21 mouse cellular contexts compared by ENCODE assay signal in genomic region chr1:85580148-85580534, GRCm38 (mm10). TPM values are rescaled to one million over a fixed set of nuclear protein-coding genes. Genes with fewer than 3 reads are reported as not detected.
A peak's percentile ranks its signal among the peaks of the same experiment; 100 is the strongest.
DNase-seq lines count a peak whose midpoint lies in the region; ATAC-seq and TF ChIP-seq lines count a peak whose summit lies in the region.
"Not testable (repeated sequence)": the region's sequence is repeated elsewhere in the genome, so short reads cannot be mapped to it uniquely, and the experiment has no call there.
"Had no signal": no experiment of that assay in that cellular context is flagged by ENCODE, and none has a peak within 500 bp of the region (broad histone marks: within the 10 kb centered on the region; RNA-seq: fewer than 3 reads in every experiment).

No protein-coding gene starts in this region.

- ATAC-seq in embryonic facial prominence, embryonic 12.5 days (ENCODE audit: insufficient number of reproducible peaks, insufficient read depth, low FRiP score, low TSS enrichment): 0 out of 2 replicates have a peak, but pooled peaks have one; percentile 15
- peak; percentile 26; the same call in 1 of the 2 replicates for ATAC-seq in forebrain, embryonic 14.5 days
- ATAC-seq in hematopoietic stem cell, adult 5-6 weeks (replicated peaks in 1 of 2; ENCODE audit: insufficient read depth in 1 of 2, low FRiP score in 2 of 2, low TSS enrichment in 1 of 2, low read depth in 1 of 2, poor library complexity in 2 of 2, severe bottlenecking in 2 of 2): peak; percentile 22 to 32; a peak in 2 of 4 replicates
- peak; percentile 62 for ATAC-seq in hindbrain, postnatal 0 days
- ATAC-seq in liver, embryonic 13.5 days (ENCODE audit: low read depth): peak; percentile 39; the same call in 1 of the 2 replicates
- ATAC-seq in midbrain, embryonic 13.5 days: peak; percentile 66
- peak; percentile 36; the same call in 1 of the 2 replicates for ATAC-seq in neutrophil, adult 5-6 weeks (ENCODE audit: extremely low read depth, insufficient number of reproducible peaks, low FRiP score, poor library complexity, severe bottlenecking)

- not testable (repeated sequence) for H3K9me3 ChIP-seq in embryonic facial prominence, embryonic 12.5 days; forebrain, embryonic 14.5 days (replicated peaks; ENCODE audit: control insufficient read depth, low read length); hindbrain, postnatal 0 days (ENCODE audit: low read length); liver, embryonic 13.5 days (replicated peaks); midbrain, embryonic 13.5 days

- not testable (repeated sequence) for H3K27me3 ChIP-seq in embryonic facial prominence, embryonic 12.5 days; forebrain, embryonic 14.5 days (replicated peaks; ENCODE audit: control insufficient read depth, insufficient read depth, low read length); hindbrain, postnatal 0 days (ENCODE audit: insufficient read depth, low read length); liver, embryonic 13.5 days; midbrain, embryonic 13.5 days

- H3K36me3 ChIP-seq in embryonic facial prominence, embryonic 12.5 days; forebrain, embryonic 14.5 days (ENCODE audit: control insufficient read depth, insufficient read depth, low read length); hindbrain, postnatal 0 days (ENCODE audit: insufficient read depth, low read length); liver, embryonic 13.5 days; midbrain, embryonic 13.5 days: not testable (repeated sequence)

- not testable (repeated sequence) for H3K4me3 ChIP-seq in embryonic facial prominence, embryonic 12.5 days; forebrain, embryonic 14.5 days (ENCODE audit: low read depth, low read length); hindbrain, postnatal 0 days (ENCODE audit: low read length); liver, embryonic 13.5 days (replicated peaks); midbrain, embryonic 13.5 days (replicated peaks)

- H3K27ac ChIP-seq in embryonic facial prominence, embryonic 12.5 days; forebrain, embryonic 14.5 days (ENCODE audit: low read depth, low read length); hindbrain, postnatal 0 days; liver, embryonic 13.5 days; midbrain, embryonic 13.5 days: not testable (repeated sequence)

- H3K4me1 ChIP-seq in embryonic facial prominence, embryonic 12.5 days; forebrain, embryonic 14.5 days (ENCODE audit: control insufficient read depth, insufficient read depth, low read length); hindbrain, postnatal 0 days (ENCODE audit: insufficient read depth, low read length); liver, embryonic 13.5 days (replicated peaks); midbrain, embryonic 13.5 days (replicated peaks): not testable (repeated sequence)

- 73% methylated on average over 3 of the region's 4 CpGs for WGBS in embryonic facial prominence, embryonic 12.5 days
- 84% methylated on average over 2 of the region's 4 CpGs for WGBS in forebrain, embryonic 14.5 days
- WGBS in hindbrain, postnatal 0 days: 79% methylated on average over 2 of the region's 4 CpGs
- 33% methylated on average over 3 of the region's 4 CpGs for WGBS in liver, embryonic 13.5 days (ENCODE audit: insufficient replicate concordance)
- WGBS in midbrain, embryonic 13.5 days: 70% methylated on average over 3 of the region's 4 CpGs

- not testable (repeated sequence) for H3K9ac ChIP-seq in embryonic facial prominence, embryonic 12.5 days; forebrain, embryonic 14.5 days (ENCODE audit: low read length); hindbrain, postnatal 0 days (replicated peaks; ENCODE audit: low read length); liver, embryonic 13.5 days; midbrain, embryonic 13.5 days (replicated peaks)

- H3K4me2 ChIP-seq in embryonic facial prominence, embryonic 12.5 days (replicated peaks); forebrain, embryonic 14.5 days (ENCODE audit: low read length); hindbrain, postnatal 0 days (ENCODE audit: low read depth, low read length); liver, embryonic 13.5 days; midbrain, embryonic 13.5 days (replicated peaks): not testable (repeated sequence)

- DNase-seq in forebrain, embryonic 14.5 days (ENCODE audit: low spot score); hindbrain, postnatal 0 days (ENCODE audit: low spot score); liver, embryonic 13.5 days: not testable (repeated sequence)

- TF ChIP-seq CTCF in hindbrain, postnatal 0 days (IDR thresholded peaks at IDR 0.05; ENCODE audit: low read depth): not testable (repeated sequence)

RNA-seq across cellular contexts. Expression of gene G530012D18Rik, which starts 4.7 kb away (rescaled TPM):
- not detected in 2 replicates for polyA plus RNA-seq in embryonic facial prominence, embryonic 12.5 days (2016; fragmentation: Nextera tagmentation; extraction: Ambion mirVana)
- not detected in 2 replicates for polyA plus RNA-seq in forebrain, embryonic 14.5 days (2014; fragmentation: Nextera tagmentation; extraction: Ambion mirVana)
- total RNA-seq in hematopoietic stem cell, adult 5-6 weeks (2017): 1.9 TPM in 1 of 2 replicates, not detected in the other
- not detected in 2 replicates for total RNA-seq in hindbrain, postnatal 0 days (2014; rRNA removed)
- not detected in 2 replicates for polyA plus RNA-seq in hindbrain, postnatal 0 days (2015; fragmentation: Nextera tagmentation; extraction: Ambion mirVana)
- polyA plus RNA-seq in liver, embryonic 13.5 days (2015; fragmentation: Nextera tagmentation; extraction: Ambion mirVana): not detected in 2 replicates
- polyA plus RNA-seq in midbrain, embryonic 13.5 days (2015; fragmentation: Nextera tagmentation; extraction: Ambion mirVana): not detected in 2 replicates
- total RNA-seq in neutrophil, adult 5-6 weeks (2017): 1.9 TPM in 1 of 2 replicates, not detected in the other
- total RNA-seq: adrenal gland, adult 2 months; gastrocnemius, postnatal 14 days; heart, adult 2 months; layer of hippocampus, adult 18-20 months; layer of hippocampus, postnatal 25 days; left cerebral cortex, postnatal 10 days had no signal
- polyA plus RNA-seq: adrenal gland, adult 2 months; C2C12; embryonic facial prominence, embryonic 10.5 days; forebrain, embryonic 10.5 days; heart, adult 2 months; heart, postnatal 0 days; limb, embryonic 13.5 days; liver, postnatal 0 days; stomach, embryonic 15.5 days; thymus, postnatal 0 days had no signal

RNA-seq across cellular contexts. Expression of gene Sp110, which starts 18.5 kb away (rescaled TPM):
- polyA plus RNA-seq in embryonic facial prominence, embryonic 12.5 days (2016; fragmentation: Nextera tagmentation; extraction: Ambion mirVana): 0.85 and 1.2 TPM in 2 replicates
- polyA plus RNA-seq in forebrain, embryonic 14.5 days (2014; fragmentation: Nextera tagmentation; extraction: Ambion mirVana): 0.25 and 0.44 TPM in 2 replicates
- 128 and 134 TPM in 2 replicates for total RNA-seq in hematopoietic stem cell, adult 5-6 weeks (2017)
- 0.36 and 0.68 TPM in 2 replicates for total RNA-seq in hindbrain, postnatal 0 days (2014; rRNA removed)
- polyA plus RNA-seq in hindbrain, postnatal 0 days (2015; fragmentation: Nextera tagmentation; extraction: Ambion mirVana): 1.0 and 1.1 TPM in 2 replicates
- polyA plus RNA-seq in liver, embryonic 13.5 days (2015; fragmentation: Nextera tagmentation; extraction: Ambion mirVana): 5.1 and 5.7 TPM in 2 replicates
- 0.38 and 0.68 TPM in 2 replicates for polyA plus RNA-seq in midbrain, embryonic 13.5 days (2015; fragmentation: Nextera tagmentation; extraction: Ambion mirVana)
- 199 and 206 TPM in 2 replicates for total RNA-seq in neutrophil, adult 5-6 weeks (2017)
- polyA plus RNA-seq: C2C12 had no signal

RNA-seq across cellular contexts. Expression of gene Sp140, which starts 20.0 kb away (rescaled TPM):
- polyA plus RNA-seq in embryonic facial prominence, embryonic 12.5 days (2016; fragmentation: Nextera tagmentation; extraction: Ambion mirVana): 1.1 and 1.2 TPM in 2 replicates
- 0.52 and 0.59 TPM in 2 replicates for polyA plus RNA-seq in forebrain, embryonic 14.5 days (2014; fragmentation: Nextera tagmentation; extraction: Ambion mirVana)
- 89.8 and 117 TPM in 2 replicates for total RNA-seq in hematopoietic stem cell, adult 5-6 weeks (2017)
- 4.6 TPM in 1 of 2 replicates, not detected in the other for total RNA-seq in hindbrain, postnatal 0 days (2014; rRNA removed)
- 0.74 and 0.91 TPM in 2 replicates for polyA plus RNA-seq in hindbrain, postnatal 0 days (2015; fragmentation: Nextera tagmentation; extraction: Ambion mirVana)
- polyA plus RNA-seq in liver, embryonic 13.5 days (2015; fragmentation: Nextera tagmentation; extraction: Ambion mirVana): 2.5 and 4.6 TPM in 2 replicates
- polyA plus RNA-seq in midbrain, embryonic 13.5 days (2015; fragmentation: Nextera tagmentation; extraction: Ambion mirVana): 0.36 and 0.46 TPM in 2 replicates
- 151 and 168 TPM in 2 replicates for total RNA-seq in neutrophil, adult 5-6 weeks (2017)

Comparison
In these comparisons a context has a peak if more than half of its experiments do, and no peak if none do; other contexts are left out.
1. ATAC-seq: peak in every context shown above with its lines; median percentile 66 in midbrain, embryonic 13.5 days; 62 in hindbrain, postnatal 0 days; 39 in liver, embryonic 13.5 days; 36 in neutrophil, adult 5-6 weeks; 27 in hematopoietic stem cell, adult 5-6 weeks; 26 in forebrain, embryonic 14.5 days; 15 in embryonic facial prominence, embryonic 12.5 days.